Mouse (Mus musculus) myocyte (in vitro differentiated cells): ENCODE measurements around the gene Tmem144. TPM values are rescaled to one million over a fixed set of nuclear protein-coding genes. Genes with fewer than 3 reads are reported as not detected.

Experiments
- H3K27me3 ChIP-seq: one replicate; pipeline ENCODE4 v1.6.1; 2011; ENCODE audit not compliant: control insufficient read depth, insufficient read depth, insufficient read length
- H3K36me3 ChIP-seq: one replicate; pipeline ENCODE4 v1.6.1; 2011; ENCODE audit not compliant: control insufficient read depth, insufficient read depth
- H3K4me2 ChIP-seq: one replicate; pipeline ENCODE4 v1.6.1; 2011; ENCODE audit warnings: low read depth, control low read depth
- H3K4me3 ChIP-seq: one replicate; pipeline ENCODE4 v1.5.1; 2011; ENCODE audit warnings: mild to moderate bottlenecking, control low read depth, moderate library complexity
- H3K79me2 ChIP-seq: one replicate; pipeline ENCODE4 v1.6.1; 2011; ENCODE audit not compliant: control insufficient read depth, insufficient read depth
- H3ac ChIP-seq: one replicate; pipeline ENCODE4 v1.6.1; 2011; ENCODE audit not compliant: control insufficient read depth, insufficient read length
- CEBPB ChIP-seq: IDR thresholded peaks from 2 replicates; pipeline ENCODE4 v1.6.1; 2011; ENCODE audit warnings: mild to moderate bottlenecking, moderate library complexity; ENCODE audit not compliant: poor library complexity, insufficient read depth, severe bottlenecking
- E2F4 ChIP-seq: IDR thresholded peaks from one replicate; pipeline ENCODE4 v1.6.1; 2011; ENCODE audit warnings: mild to moderate bottlenecking, control low read depth, moderate library complexity; ENCODE audit not compliant: insufficient read depth
- MAX ChIP-seq: IDR thresholded peaks from one replicate; pipeline ENCODE4 v1.6.1; 2011; ENCODE audit warnings: low read depth, mild to moderate bottlenecking, control low read depth
- MYOD1 ChIP-seq, 3 experiments: IDR thresholded peaks; one replicate each; pipeline ENCODE4 v1.6.1; 2011; ENCODE audit warnings: control low read depth in 2 of 3, low read depth in 2 of 3, mild to moderate bottlenecking in 2 of 3, moderate library complexity in 1 of 3; ENCODE audit not compliant: insufficient read length in 2 of 3, control insufficient read depth in 1 of 3
- MYOG ChIP-seq, 3 experiments: IDR thresholded peaks; one replicate each; pipeline ENCODE4 v1.6.1; 2011; ENCODE audit warnings: control low read depth in 2 of 3, low read depth in 2 of 3, mild to moderate bottlenecking in 2 of 3; ENCODE audit not compliant: insufficient read length in 2 of 3, control insufficient read depth in 1 of 3, insufficient read depth in 1 of 3
- POLR2A ChIP-seq: IDR thresholded peaks from one replicate; pipeline ENCODE4 v1.6.1; 2011; ENCODE audit warnings: low read depth, mild to moderate bottlenecking, control low read depth, moderate library complexity; ENCODE audit not compliant: insufficient read length
- POLR2AphosphoS2 ChIP-seq: IDR thresholded peaks from one replicate; pipeline ENCODE4 v1.6.1; 2011; ENCODE audit warnings: low read depth, control low read depth; ENCODE audit not compliant: insufficient read length
- REST ChIP-seq: IDR thresholded peaks from one replicate; pipeline ENCODE4 v1.6.1; 2011; ENCODE audit warnings: mild to moderate bottlenecking, control low read depth, moderate library complexity; ENCODE audit not compliant: insufficient read depth, insufficient read length
- SRF ChIP-seq: IDR thresholded peaks from one replicate; pipeline ENCODE4 v1.6.1; 2011; ENCODE audit warnings: low read depth; ENCODE audit not compliant: control insufficient read depth, insufficient read length
- TCF12 ChIP-seq: IDR thresholded peaks from one replicate; pipeline ENCODE4 v1.6.1; 2011; ENCODE audit warnings: mild to moderate bottlenecking, control low read depth; ENCODE audit not compliant: poor library complexity, insufficient read depth, severe bottlenecking
- TCF3 ChIP-seq: IDR thresholded peaks from one replicate; pipeline ENCODE4 v1.6.1; 2011; ENCODE audit warnings: low read depth, control low read depth; ENCODE audit not compliant: insufficient read length
- USF1 ChIP-seq: IDR thresholded peaks from one replicate; pipeline ENCODE4 v1.6.1; 2011; ENCODE audit warnings: low read depth, mild to moderate bottlenecking, control low read depth, moderate library complexity
- polyA plus RNA-seq: library from polyadenylated mRNA; unstranded; fragments of >200 nt; fragmentation: generic; extraction: Trizol; gene quantifications from one replicate; pipeline ENCODE4 v1.2.1, GENCODE M21; 2012; ENCODE audit warnings: missing spikeins

The Tmem144 gene
- polyA plus RNA-seq, 1 experiment: 0.92 TPM

- Histone ChIP-seq H3K4me2 (no peak overlapping the region), H3K79me2 (no peaks in the 10 kb centered on the region), H3K27me3 (no peaks in the 10 kb centered on the region), H3K4me3 (no peak overlapping the region), H3ac (no peak overlapping the region), H3K36me3 (no peaks in the 10 kb centered on the region)
- TF ChIP-seq POLR2A: no peak
- TF ChIP-seq REST: no peak
- no peak for TF ChIP-seq MAX
- TF ChIP-seq E2F4: no peak
- TF ChIP-seq POLR2AphosphoS2: no peak
- no peak for TF ChIP-seq SRF
- TF ChIP-seq TCF3: no peak
- no peak for TF ChIP-seq MYOG (IDR thresholded peaks at IDR 0.05; ENCODE audit: control insufficient read depth in 1 of 3, insufficient read depth in 1 of 3, insufficient read length in 2 of 3, low read depth in 2 of 3)
Measured at GRCm38 (mm10) chr3:79825067-79825780, 27.3 kb downstream of the Tmem144 start.

DNA sequence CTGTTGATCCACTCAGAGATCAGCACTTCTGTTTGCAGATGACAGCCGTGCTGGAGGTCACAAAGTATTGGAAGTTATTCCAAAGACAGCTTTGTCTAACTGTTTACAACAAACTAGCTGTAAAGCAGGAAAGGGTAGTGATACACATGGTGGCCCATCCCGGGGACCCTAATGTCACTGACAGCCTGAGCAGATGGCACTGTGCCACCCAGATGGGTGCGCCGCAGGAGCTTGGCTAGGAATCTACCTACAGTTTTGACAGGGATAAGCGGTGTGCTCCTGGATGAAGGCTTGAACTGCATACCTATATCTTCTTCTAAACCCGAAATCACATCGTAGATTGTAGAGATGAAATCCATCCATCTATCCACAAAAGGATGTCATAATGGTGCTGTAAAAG is 29.4 kb downstream of the Tmem144 start:
- Histone ChIP-seq H3K4me3 (no peak overlapping the region), H3K27me3 (no peaks in the 10 kb centered on the region), H3K79me2 (no peaks in the 10 kb centered on the region), H3ac (no peak overlapping the region), H3K4me2 (no peak overlapping the region), H3K36me3 (no peaks in the 10 kb centered on the region)
- no peak for TF ChIP-seq POLR2AphosphoS2

DNA sequence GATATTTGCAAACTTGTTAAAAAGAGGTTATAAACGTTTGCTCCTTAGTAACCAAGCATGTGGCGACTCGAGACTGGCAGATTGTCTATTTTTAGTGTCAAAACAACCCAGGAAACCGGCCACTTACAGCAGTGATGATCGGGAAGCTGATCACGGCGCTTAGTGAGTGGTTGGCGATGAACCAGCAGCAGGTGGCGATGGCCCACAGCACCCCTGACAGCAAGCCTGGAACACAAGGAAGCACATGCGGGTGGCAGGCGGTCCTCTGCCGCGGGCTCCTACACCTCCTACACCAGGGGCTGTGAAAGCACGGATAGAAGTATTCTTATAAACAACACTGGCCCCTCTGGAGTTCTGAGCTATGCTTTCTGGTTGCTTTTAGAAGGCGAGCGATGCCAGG is 31.4 kb downstream of the Tmem144 start:
- no peaks in the 10 kb centered on the region for H3K27me3 ChIP-seq
- H3ac ChIP-seq: no peak overlapping the region
- H3K79me2 ChIP-seq: no peaks in the 10 kb centered on the region
- H3K4me3 ChIP-seq: no peak overlapping the region
- no peak overlapping the region for H3K4me2 ChIP-seq
- no peaks in the 10 kb centered on the region for H3K36me3 ChIP-seq
- TF ChIP-seq POLR2AphosphoS2: no peak
- no peak for TF ChIP-seq TCF3
- no peak for TF ChIP-seq POLR2A
- TF ChIP-seq E2F4: no peak
- no peak for TF ChIP-seq MAX
- TF ChIP-seq SRF: no peak
- no peak for TF ChIP-seq MYOG (IDR thresholded peaks at IDR 0.05; ENCODE audit: control insufficient read depth in 1 of 3, insufficient read depth in 1 of 3, insufficient read length in 2 of 3, low read depth in 2 of 3)
- TF ChIP-seq REST: no peak
- no peak for TF ChIP-seq MYOD1 (IDR thresholded peaks at IDR 0.05; ENCODE audit: control insufficient read depth in 1 of 3, insufficient read length in 2 of 3, low read depth in 2 of 3)

GRCm38 (mm10) chr3:79818202-79818995 is 34.2 kb downstream of the Tmem144 start:
- Histone ChIP-seq H3K27me3 (no peaks in the 10 kb centered on the region), H3ac (no peak overlapping the region), H3K4me2 (no peak overlapping the region), H3K79me2 (no peaks in the 10 kb centered on the region), H3K36me3 (no peaks in the 10 kb centered on the region), H3K4me3 (no peak overlapping the region)
- TF ChIP-seq E2F4 (no peak), MYOG (IDR thresholded peaks at IDR 0.05; ENCODE audit: control insufficient read depth in 1 of 3, insufficient read depth in 1 of 3, insufficient read length in 2 of 3, low read depth in 2 of 3) (no peak), MYOD1 (IDR thresholded peaks at IDR 0.05; ENCODE audit: control insufficient read depth in 1 of 3, insufficient read length in 2 of 3, low read depth in 2 of 3) (no peak), REST (no peak), SRF (no peak), POLR2AphosphoS2 (no peak), CEBPB (no peak), MAX (no peak), USF1 (no peak), TCF12 (no peak), TCF3 (no peak), POLR2A (no peak)

DNA sequence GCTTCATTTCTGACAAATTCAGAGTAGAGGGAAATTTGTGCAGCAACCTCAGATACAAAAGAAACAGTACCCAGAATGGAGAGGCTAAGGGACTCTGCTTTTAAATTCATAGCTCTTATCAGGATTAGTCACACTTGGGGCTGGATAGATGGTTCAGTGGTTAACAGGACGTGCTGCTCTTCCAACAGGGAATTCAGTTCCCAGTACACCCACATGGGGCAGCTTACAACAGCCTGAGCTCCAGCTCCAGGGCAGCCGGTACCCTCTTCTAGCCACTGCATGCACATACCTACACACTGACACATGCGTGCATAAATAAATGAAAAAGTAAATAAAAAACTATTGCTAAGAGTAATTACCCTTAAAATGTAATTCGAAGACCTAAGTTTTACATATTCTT is 36.3 kb downstream of the Tmem144 start:
- Histone ChIP-seq H3K27me3 (no peaks in the 10 kb centered on the region), H3K79me2 (no peaks in the 10 kb centered on the region), H3K4me3 (no peak overlapping the region), H3ac (no peak overlapping the region), H3K4me2 (no peak overlapping the region), H3K36me3 (no peaks in the 10 kb centered on the region)
- no peak for TF ChIP-seq MYOG (IDR thresholded peaks at IDR 0.05; ENCODE audit: control insufficient read depth in 1 of 3, insufficient read depth in 1 of 3, insufficient read length in 2 of 3, low read depth in 2 of 3)
- no peak for TF ChIP-seq USF1
- no peak for TF ChIP-seq MYOD1 (IDR thresholded peaks at IDR 0.05; ENCODE audit: control insufficient read depth in 1 of 3, insufficient read length in 2 of 3, low read depth in 2 of 3)
- TF ChIP-seq POLR2AphosphoS2: no peak
- no peak for TF ChIP-seq CEBPB
- TF ChIP-seq POLR2A: no peak
- TF ChIP-seq E2F4: no peak
- no peak for TF ChIP-seq TCF3
- no peak for TF ChIP-seq MAX
- no peak for TF ChIP-seq REST
- no peak for TF ChIP-seq TCF12
- TF ChIP-seq SRF: no peak
